Mouse (Mus musculus): ENCODE measurements around the gene Ino80d.
"Not testable (repeated sequence)": the region's sequence is repeated elsewhere in the genome, so short reads cannot be mapped to it uniquely, and the experiment has no call there.

Gene Ino80d

DNA sequence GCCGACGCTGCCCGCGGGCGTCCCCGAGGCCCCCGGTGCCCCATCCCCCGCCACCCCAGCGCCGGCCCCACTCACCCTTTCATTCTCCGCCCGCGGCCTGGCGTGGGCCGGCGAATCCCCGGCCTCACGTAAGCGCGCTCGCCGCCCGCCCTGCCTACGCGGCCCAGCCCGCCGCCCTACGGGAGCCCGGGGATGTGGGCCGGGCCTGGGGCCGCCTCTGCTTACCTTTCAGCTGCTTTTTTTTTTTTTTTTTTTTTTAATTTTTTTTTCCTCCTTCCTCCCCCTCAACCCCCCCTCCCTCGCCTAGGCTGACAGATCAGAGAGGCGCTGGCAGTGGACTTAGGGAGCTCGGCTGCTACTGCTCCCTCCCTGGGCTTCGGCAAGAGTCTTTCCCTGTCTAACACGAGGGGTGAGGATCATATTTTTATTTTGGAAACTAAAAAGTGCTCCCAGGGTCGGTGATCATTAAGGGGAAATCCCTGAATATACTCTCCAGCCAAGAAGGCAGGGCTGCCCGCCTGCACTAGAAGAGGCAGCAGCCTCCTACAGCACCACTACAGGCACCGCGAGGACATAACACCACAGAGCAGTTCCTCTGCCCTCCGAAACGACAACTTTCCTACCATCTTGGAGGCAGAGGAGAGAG, at the start of gene Ino80d:
Gene Ino80d (minus strand): TSS at position 532 of the 646 bp plus-strand sequence.
- DNase-seq (ENCODE audit: low spot score): peak; percentile 74

DNA sequence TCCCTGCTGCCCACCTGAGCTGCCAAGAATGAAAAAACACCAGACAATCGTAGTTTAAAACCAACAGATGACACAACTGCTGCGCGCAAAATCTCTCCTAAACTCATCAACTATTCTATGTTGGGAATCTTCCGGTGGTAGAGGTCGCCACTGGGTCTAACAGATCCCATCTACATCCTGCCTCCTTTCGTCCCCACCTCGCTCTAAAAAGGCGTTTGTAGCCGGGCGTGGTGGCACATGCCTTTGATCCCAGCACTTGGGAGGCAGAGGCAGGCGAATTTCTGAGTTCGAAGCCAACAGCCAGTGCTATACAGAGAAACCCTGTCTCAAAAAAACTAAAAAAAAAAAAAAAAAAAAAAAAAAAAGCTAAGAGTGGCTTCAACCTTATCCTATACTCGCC, 25.8 kb upstream of the Ino80d start:
- DNase-seq (ENCODE audit: low spot score): no peak

DNA sequence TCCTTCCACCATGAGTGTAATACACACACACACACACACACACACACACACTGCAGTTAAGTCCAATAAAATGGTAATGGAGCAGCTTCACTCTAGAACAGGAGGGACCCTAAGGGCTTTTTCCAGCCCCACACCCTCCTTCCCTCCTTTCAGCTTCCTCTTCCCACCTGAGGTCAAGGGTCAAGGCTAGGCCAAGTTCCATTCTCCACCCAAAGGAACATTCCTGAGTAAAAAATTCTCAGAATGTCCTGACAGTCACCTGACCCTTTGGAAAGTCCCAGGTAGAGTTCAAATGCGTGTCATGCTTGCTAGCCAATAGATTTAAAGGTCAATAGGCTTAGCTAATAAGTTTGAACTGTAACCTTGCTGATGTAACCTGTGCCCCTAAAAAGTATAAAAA, 24.1 kb upstream of the Ino80d start:
- not testable (repeated sequence) for DNase-seq (ENCODE audit: low spot score)

DNA sequence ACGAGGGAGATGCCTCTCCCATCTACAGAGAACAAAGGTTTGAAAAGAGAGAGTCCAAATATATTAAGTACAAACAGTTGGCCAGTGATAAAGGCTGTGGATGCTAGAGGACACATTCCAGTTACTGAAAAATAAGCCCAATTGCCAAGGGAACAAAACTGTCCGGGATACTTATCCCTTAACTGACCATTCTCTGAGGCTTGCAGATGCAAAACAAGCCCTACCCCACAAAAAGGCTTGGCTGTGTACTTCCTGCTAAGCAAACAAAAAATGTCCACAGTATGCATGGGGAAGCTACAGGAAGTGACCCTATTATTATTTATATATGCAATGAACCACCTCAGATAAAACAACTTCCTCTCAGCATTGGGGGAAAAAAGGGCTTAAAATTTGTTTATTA, 23.5 kb upstream of the Ino80d start:
- DNase-seq (ENCODE audit: low spot score): no peak

DNA sequence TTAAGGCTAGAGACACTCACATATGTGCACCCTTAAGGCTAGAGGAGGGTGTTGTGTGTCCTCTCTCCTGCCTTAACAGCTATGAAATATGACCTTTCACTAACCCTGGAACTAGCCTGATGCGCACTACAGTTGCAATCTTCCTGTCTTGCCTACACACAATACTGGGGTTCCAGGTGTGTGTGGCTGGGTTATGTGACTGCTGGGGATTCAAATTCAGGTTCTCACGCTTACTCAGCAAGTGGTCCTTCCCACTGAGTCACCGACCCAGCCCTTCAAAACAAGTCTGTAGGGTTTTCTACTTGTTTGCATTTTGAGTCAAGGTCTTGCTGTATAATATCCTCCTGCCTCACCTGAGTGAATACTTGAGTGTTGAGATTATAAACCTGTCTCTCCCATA, 20.1 kb upstream of the Ino80d start:
- no peak for DNase-seq (ENCODE audit: low spot score)

DNA sequence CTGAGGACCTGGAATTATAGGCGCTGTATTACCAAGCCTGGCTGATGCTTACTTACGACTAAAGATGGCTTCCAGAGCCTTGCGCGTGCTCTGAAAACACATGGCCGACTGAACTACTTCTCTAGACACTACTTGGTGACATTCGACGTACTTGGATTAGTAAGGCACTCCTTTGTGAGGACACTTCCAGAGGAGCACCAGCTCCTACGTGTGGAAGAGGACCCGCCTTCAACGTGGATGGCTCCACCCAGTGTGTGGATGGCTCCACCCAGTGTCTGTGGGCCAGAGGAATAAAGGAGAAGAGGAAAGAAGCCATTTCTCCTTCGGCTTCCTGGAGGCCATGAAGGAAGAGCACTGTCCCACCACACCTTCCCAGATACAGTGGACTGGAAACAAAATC, 17.3 kb upstream of the Ino80d start:
- DNase-seq (ENCODE audit: low spot score): no peak

DNA sequence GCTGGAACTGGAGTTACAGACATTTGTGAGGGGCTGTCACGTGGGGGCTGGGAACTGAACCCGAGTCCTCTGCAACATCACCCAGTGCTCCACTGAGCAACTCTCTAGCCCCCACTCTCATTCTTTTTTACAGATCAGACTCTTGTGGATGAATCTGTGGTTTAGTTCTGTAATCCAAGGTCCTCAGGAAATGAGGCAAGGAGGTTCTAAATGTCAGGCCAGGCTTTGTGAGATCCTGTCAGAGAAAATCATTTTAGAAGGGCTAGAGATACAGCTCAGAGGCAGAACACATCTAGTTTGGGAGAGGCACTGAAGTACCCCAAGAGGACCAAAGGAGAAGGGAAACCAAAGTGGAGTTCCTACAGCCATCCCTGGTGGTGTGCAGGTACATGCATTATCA, 16.4 kb upstream of the Ino80d start:
- DNase-seq (ENCODE audit: low spot score): no peak

DNA sequence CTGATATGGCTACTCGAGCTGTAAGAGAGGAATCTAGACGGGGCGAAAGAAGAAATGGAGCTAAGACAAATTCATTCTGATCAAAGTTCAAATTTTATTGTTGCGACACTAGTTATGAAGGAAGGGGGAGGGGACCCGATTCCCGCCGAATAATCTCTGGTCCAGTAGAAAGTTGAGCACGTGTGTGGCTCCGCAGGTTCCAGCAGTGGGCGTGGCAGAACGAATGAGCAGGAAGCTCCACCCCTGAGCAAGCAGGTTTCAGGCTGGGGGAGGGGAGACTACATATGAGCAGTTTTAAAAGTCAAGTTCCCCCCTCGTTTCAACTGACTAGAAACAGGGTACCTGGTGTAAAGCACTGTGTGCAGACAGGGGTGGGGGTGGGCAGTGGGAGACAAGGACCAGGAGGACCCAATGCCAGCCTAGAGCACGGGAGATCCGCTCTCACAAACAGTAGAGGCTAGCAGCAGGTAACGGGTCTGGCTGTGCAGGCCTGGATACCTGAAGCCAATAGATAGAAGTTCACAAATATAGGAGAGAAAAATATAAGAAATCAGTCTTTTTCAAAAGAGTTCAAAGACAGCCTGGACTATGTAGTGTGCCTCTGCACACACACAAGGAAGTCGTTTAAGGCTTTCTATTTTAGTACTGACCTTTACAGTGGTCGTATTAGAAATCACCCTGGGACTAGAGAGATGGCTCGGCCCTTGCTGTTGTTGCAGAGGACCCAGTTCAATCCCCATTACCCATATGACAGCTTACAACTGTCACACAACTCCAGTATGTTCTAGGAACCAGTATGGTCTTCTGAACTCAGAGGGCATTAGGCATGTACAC, 15.6 kb upstream of the Ino80d start:
- DNase-seq (ENCODE audit: low spot score): no peak

DNA sequence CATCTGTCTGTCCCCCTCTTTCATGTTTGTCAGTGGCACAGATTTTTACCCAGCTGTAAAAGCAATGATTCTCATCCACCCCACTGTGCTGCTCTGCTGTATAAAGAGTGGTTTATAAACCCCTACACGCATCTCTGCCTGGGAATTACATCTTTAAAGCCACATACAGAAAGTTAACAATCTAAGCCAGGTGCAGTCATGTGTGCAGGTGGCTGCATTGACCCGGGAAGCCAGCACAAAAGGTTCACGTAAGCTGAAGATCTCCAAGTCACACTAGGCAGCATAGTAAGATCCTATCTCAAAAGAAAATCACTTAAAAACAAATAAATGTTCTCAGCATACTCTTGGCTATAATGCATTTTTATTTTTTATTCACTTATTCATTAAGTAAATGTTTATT, 14.8 kb upstream of the Ino80d start:
- no peak for DNase-seq (ENCODE audit: low spot score)

DNA sequence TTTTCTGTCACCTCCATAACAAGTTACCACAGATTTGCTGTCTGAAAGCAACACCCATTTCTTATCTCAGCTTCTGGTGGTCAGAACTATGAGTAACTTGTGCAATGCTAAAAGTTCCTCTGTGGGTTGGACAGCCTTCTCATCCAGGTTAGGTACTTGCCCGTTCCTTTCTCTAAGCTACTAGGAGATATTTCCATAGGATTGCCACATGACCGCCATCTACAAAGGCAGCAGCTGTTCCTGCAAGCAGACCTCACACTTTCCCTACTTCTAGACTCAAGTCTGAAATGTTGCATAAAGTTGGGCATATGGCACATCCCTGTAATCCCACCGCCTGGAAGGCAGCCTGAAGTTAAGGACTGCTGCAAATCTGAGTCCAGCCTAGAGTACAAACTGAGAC, 11.7 kb upstream of the Ino80d start:
- DNase-seq (ENCODE audit: low spot score): no peak

DNA sequence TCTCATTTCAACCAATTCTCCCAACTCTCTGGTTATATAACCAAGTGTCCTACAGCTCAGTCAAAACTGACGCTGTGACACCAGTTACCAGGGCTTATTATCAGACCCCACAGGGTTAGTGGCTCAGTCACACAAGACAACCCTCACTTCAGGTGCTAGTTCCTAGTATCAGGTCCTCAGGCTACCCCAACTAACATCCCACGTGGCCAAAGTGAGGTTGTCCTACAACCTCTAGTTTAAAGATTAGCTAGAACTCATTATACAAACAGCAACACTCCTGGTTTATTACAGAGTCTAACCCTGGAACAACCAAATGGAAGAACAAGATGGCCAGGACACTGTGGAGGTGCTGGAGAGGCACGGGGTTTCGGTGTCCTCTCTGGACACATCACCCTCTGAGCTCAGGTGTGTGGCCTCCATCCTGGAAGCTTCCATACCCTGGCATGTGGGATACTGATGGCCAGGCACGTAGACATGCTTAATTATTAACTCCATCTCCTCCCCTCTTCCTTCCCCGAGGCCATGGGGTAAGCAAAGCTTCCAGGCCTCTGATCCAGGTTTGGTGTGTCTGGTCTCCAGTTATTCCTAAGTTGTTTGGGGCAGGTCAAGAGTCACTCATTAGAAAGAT, 9.5 kb upstream of the Ino80d start:
- DNase-seq (ENCODE audit: low spot score): no peak

DNA sequence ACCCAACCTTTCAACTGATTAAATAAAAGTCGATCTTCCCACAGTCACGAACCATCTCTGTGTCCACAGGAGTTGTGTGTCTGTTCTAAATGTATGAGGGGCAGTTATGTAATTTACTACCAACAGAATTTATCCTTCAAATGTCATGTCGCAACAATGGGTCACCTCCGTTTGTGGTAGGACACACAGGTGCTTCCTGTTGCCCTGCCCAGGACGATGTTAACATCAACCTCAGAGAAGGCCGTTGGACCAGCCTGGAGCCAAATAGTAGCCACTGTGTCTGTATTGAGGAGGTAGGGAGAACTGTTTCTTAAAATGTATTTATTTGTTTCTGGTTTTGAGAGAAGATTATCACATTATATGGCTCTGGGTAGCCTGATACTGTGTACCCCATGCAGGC, 7.5 kb upstream of the Ino80d start:
- DNase-seq (ENCODE audit: low spot score): no peak

DNA sequence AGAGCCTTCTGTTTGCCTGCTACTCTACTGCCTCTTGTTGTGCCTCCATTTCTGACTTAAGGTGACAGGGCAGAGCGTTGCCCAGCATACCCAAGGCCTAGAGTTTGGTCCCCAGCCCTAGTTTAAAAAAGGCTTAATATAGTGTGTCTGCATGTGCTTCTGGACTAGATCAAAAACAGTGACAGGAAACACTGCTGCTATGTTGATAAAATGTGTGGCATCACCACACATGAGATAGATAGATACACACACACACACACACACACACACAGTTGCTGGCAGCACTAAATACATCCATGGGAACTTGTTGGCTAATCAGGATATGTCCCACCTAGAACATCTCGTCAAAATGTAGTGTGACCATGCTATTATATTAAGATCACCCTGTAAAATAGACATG, 5.9 kb upstream of the Ino80d start:
- DNase-seq (ENCODE audit: low spot score): no peak

DNA sequence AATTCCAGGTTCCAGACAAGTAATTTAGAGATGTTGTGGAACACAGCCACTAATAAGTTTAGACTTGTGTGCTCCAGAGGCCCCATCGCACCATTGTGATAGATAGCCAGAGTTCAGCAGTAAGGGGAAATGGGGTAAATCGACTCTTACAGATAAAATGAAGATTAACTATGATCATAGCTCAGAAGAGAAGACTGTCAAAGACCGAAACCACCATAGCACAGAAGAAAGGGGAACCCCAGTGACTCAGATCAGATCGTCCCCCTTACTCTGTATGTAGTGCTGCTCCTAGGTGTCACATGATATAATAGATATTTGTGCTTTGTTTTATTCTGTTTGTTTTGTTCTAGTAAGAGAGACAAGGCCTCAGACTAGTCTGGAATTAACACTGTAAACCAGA, 5.2 kb upstream of the Ino80d start:
- DNase-seq (ENCODE audit: low spot score): no peak

DNA sequence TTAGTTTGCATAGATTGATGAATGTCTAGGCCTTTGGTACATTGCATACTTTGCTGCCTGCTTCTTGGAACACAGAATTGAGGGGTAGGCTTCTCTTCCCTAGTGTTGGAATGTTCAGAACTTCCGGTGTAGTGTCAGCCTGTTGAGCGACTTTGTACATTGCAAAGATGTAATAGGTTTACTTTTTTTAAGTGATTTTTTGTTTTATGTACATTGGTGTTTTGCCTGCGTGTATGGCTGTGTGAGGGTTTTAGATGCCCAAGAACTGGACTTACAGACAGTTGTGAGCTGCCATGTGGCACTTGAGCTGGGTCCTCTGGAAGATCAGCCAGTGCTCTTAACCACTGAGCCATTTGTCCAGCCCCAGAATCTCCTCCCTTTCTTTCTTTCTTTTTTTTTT, 1.1 kb upstream of the Ino80d start:
- no peak for DNase-seq (ENCODE audit: low spot score)

DNA sequence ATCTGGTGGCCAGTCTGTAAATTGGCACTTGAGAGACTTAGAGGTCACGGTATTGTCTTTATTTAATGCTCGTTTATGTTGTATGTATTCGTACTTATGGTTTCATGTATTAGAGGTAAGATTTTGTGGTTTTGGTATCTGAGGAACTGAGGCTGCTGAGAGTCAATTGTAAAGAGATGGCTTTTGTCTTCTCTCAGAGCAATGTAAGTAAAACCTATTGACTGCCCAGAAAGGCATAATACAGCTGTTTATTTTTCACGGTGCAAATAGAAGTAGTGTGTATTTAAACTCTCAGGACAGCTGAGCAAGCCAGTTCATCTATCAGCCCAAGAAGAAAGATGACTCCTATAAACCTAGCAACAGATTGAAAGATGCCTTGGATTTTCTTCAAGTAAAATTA, 629 bp upstream of the Ino80d start:
- no peak for DNase-seq (ENCODE audit: low spot score)

DNA sequence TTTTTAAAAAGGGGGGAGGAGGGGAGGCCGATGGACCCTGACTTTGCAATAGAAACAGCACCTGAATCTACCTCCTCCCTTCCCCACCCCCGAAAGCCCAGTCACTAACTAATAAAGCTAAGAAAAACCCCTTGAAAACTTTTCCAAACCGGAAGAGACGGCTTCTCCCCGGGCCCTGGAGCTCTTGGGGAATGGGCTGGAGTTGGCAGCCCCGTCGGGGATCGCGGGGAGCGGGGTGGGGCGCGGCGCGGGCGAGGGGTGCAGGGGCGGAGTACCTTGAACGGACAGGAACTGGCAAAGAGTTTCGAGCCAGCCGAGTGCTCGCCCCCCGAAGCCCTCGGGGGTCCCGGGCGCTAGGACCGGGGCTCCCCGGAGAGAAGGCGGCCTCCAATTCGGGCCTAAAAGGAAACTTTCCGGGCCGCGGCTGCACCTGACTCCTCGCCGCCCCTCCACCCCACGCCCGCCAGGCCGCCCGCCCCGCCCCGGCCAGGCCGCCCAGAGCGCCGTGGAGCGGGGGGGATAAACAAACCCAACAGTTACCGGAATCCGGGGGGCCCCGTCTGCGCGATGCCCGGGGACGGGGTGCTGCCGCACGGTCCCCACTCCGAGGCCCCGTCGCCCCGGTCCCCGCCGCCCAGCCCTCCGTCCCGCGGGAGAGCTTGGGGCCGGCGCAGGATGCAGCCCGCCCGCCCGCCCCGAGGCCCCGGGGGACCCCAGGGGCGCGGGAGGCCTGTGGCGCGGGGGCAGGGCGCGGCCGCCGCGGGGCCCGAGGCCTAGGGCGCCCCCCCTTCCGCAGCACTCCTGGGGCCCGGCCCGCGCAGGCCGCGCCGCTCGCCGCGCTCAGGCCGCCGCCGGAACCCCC, 962 bp downstream of the Ino80d start:
- no peak for DNase-seq (ENCODE audit: low spot score)

DNA sequence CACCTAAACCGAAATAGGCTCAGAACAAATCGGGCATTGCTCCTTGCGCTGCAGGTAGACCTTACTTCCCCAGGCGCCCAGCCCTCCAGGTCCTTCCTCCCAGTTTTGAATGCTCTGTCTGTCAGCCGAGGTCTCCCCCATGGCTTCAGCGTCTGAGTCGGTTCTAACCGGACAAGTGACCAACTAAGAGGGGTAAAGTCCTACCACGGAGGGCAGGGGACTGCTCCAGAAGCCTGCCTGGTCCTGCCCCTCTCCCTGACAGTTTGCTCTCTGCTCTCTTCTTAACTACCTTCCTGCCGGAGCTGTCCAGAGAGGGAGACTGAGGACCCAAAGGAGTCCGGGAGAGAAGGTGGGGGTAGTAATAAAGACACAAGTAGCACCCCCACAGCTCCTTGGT, 1.6 kb downstream of the Ino80d start:
- DNase-seq (ENCODE audit: low spot score): no peak

DNA sequence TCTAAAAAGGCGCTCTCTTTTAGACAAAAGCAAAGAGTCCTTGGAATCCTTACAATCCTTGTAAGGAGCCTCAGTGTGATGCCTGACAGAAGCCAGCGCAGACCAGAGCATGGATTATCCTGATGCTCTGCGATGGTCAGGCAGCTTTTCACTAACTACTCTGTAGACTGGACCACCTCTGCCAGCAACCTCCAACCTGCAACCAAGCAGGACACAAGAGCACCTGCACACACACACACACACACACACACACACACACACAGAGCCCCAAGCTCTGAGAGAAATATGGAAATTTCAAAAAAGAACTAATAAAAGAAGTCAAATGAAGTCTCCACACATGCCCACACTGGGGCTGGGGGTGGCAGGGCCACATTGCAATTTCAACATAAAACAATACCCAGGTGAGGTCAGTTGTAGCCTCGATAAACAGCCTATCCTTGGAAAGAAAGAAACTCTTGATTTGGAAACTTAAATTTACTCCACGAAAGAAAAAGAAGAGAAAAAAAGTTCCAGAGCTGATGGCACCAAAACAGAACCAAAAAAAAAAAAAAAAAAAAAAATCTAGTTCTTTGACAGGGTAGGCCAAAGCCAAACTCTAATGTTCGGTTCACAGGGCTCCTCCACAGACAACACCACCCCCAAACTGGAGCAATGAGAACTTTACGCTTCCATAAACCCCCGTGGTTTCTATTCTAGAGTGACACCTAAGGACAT, 2.2 kb downstream of the Ino80d start:
- DNase-seq (ENCODE audit: low spot score): no peak

DNA sequence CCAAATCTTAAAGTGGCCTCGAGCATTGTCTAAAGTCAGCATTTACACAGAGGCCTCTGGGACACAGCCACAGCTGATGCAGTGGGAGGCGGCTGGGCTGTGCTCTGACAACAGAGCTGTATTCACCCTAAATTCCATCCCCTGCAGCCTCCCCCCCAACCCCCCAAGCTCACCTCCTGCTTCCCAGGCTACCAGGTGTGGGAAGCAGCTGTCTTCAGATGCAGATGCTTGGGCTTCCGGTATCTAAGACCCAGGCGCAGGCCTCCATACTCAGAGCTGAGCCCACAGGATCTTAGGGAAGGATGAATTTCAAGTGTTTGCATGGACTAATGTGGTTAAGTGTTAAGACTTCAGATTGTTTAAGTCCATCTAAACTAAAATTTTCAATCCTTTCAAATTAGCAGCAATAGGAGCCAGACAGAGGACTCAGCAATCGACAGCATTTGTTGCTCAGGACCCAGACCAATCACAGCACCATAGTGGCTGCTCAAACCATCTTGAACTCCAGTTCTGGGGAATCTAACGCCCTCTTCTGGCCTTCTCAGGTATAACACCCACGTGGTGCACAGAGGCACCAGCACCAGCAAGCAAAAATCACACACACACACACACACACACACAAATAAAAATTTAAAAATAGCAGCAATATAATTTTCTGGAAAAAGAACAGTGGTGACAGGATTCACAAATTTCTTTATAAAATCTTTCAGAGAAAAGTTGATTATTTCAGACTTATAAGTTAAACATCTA, 3.8 kb downstream of the Ino80d start:
- DNase-seq (ENCODE audit: low spot score): no peak
